Mouse (Mus musculus) megakaryocyte, embryonic 14.5 days (primary cell): Measurements from ENCODE around the gene St6gal1. TPM values are rescaled to one million over a fixed set of nuclear protein-coding genes. Genes with fewer than 3 reads are reported as not detected.
A peak's percentile ranks its signal among the peaks of the same experiment; 100 is the strongest.

Experiments
- H3K27me3 ChIP-seq: replicated peaks from 2 replicates; pipeline ENCODE3; 2012; ENCODE audit warnings: inconsistent platforms
- H3K36me3 ChIP-seq: replicated peaks from 2 replicates; pipeline ENCODE3; 2012; ENCODE audit warnings: low read length, inconsistent platforms, mixed read lengths
- H3K4me1 ChIP-seq: 2 replicates; pipeline ENCODE4 v1.6.1; 2012; ENCODE audit warnings: inconsistent platforms
- H3K4me3 ChIP-seq: replicated peaks from 2 replicates; pipeline ENCODE3; 2012; ENCODE audit warnings: moderate library complexity, mild to moderate bottlenecking, inconsistent platforms
- H3K9me3 ChIP-seq: 2 replicates; pipeline ENCODE4 v1.6.1; 2012; ENCODE audit warnings: inconsistent platforms
- FLI1 ChIP-seq: IDR thresholded peaks from 2 replicates; pipeline ENCODE4 v1.6.1; 2012; ENCODE audit warnings: low read length, inconsistent platforms, mixed read lengths
- GATA1 ChIP-seq: IDR thresholded peaks from 3 replicates; pipeline ENCODE4 v1.6.1; 2012; ENCODE audit warnings: mixed read lengths, low read length, inconsistent platforms, borderline replicate concordance
- polyA plus RNA-seq: library from polyadenylated mRNA; stranded (reverse); fragments of >175 nt; gene quantifications from 2 replicates; pipeline ENCODE4 v1.2.3, GENCODE M21; 2012; ENCODE audit warnings: low replicate concordance; ENCODE audit not compliant: insufficient read depth

St6gal1 gene
- polyA plus RNA-seq, 1 experiment: not detected

DNA sequence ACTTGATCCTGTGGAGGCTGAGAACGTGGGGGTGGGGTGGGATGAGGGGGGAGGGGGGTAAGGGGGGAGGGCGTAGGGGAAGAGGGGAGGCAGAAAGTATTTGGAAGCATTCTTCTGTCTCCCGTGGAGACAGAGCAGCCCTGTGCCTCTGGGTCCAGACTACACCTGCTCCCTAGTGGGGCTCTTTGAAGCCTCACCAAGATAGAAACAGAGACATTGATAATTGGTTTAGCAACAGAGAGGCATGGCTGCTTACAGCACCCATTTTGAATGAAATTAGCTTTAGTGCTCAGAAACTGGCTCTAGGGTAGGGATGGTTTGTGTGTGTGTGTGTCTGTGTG lies 46.3 kb downstream of the St6gal1 start:
- H3K9me3 ChIP-seq: no peaks in the 10 kb centered on the region
- peaks cover 80% of the 10 kb centered on the region for H3K27me3 ChIP-seq
- H3K4me3 ChIP-seq: no peak overlapping the region
- H3K36me3 ChIP-seq: no peaks in the 10 kb centered on the region
- no peak for TF ChIP-seq GATA1
- H3K4me1 ChIP-seq: peaks cover 33% of the 10 kb centered on the region

DNA sequence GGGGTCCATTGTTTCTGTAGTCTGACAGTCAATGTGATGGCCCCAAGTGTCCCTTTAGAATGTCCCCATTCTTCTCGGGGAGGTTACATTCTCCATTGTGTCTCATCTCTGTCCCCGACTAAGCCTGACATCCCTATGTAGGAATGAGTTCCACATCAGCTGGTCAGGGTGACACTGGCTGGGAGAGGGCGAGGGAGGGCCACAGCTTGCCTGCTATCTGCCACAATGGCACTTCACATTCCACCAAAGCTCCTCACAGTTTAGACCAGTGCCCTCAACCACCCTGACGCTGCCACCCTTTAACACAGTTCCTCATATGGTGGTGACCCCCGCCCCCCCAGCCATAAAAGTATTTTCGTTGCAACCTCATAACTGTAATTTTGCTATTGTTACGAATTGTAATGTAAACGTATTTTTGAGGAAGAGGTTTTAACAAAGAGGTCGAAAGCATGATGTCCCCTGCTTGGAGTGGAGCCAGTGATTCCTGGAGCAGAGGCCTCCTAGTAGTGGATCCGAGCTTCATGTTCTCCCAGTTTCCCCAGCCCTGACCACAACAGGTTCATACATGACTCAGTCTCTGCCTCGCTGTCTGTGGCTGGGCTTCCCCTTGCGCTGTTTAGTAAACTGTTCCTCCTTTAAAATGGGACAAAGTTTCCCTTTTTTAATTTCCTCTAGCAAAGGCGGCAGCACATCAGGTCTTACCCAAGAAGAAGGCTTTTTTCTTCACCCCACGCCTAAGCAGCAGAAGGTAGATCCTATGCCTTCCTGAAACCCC lies 47.4 kb downstream of the St6gal1 start:
- Histone ChIP-seq H3K4me3 (no peak overlapping the region), H3K9me3 (no peaks in the 10 kb centered on the region), H3K27me3 (peaks cover 71% of the 10 kb centered on the region), H3K36me3 (no peaks in the 10 kb centered on the region), H3K4me1 (peaks cover 33% of the 10 kb centered on the region)
- no peak for TF ChIP-seq FLI1
- no peak for TF ChIP-seq GATA1

DNA sequence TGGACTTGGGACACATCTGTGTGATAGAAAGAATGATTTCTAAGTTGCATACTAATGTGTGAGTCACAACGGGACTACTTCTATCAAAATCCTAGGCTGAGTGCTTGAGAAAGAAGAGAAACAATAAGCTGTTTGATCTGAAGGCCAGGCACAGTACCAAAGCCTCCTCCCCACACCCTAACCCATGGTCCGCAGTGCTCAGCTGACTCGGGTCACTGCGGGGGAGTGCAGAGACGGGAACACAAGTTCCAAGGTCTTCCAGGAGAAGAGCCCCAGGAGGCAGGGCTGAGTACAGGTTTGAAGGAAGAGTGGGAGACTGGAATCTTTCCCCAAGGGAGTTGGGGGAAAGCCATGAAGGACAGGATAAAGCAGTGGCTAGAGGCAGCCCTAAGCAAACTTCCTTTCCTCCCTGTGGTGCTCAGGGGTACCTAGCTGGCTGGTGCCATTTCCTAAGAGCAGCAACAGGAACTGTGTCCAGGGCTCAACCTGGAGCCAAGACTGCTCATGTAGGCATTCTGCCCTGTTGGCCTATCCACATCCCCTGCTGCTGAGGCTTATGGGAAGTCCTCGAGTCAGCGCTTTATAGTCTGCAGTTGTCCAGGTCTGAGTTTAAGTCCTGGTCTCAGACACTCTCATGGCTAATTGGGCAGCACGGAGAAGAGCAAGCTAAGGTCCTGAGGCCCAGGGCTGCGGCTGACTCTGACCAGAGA lies 48.1 kb downstream of the St6gal1 start:
- H3K27me3 ChIP-seq: peaks cover 67% of the 10 kb centered on the region
- no peak overlapping the region for H3K4me3 ChIP-seq
- H3K4me1 ChIP-seq: peaks cover 33% of the 10 kb centered on the region
- H3K9me3 ChIP-seq: no peaks in the 10 kb centered on the region
- no peak for TF ChIP-seq GATA1
- no peak for TF ChIP-seq FLI1
- H3K36me3 ChIP-seq: no peaks in the 10 kb centered on the region

DNA sequence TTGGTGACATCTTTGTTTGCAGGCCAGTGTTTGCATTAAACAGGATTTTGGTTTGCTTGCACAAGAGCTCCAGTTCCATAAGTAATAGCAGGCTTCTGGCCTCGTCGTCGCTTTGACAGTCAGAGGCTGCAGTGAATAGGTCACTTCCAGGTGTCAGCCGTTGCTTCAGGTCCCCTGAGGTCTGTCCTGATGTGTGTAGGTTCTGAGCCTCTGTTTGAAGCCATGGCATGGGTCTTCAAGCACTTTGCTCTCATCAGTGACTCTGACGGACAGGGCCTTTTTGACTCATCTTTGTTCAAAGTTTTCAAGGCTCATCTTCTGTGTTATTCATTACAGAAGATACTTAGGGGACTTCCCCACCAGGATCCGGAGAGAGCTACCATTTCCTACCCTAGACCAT lies 49.5 kb downstream of the St6gal1 start:
- TF ChIP-seq GATA1 (no peak), FLI1 (no peak)
- Histone ChIP-seq H3K4me3 (no peak overlapping the region), H3K4me1 (peaks cover 26% of the 10 kb centered on the region), H3K27me3 (peaks cover 58% of the 10 kb centered on the region), H3K36me3 (no peaks in the 10 kb centered on the region), H3K9me3 (no peaks in the 10 kb centered on the region)

DNA sequence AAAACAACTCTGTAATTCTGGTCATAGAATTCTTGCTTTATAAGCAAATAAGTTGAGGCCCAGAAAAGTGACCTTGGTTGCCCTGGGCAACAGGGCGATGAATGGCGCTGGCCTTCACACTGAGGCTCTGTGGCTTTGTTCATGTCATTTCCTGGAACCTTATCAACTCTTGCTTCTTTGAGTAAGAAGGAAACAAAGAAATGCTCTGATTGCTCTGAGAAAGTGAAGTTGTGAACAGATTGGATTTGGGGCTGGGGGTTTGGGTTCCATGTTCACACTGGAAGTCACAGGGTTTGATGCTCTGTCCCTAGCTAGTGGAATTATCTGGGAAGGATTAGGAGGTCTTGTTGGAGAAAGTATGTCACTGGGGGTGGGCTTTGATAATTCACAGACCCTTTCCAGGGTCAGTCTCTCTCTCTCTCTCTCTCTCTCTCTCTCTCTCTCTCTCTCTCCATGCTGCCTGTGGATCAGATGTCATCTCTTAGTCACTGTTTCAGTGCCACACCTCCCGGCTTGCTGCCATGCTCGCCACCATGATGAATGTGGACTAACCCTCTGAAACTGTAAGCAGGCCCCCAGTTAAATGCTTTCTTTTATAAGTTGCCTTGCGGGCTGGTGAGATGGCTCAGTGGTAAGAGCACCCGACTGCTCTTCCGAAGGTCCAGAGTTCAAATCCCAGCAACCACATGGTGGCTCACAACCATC lies 50.2 kb downstream of the St6gal1 start:
- H3K4me3 ChIP-seq: no peak overlapping the region
- H3K27me3 ChIP-seq: peaks cover 52% of the 10 kb centered on the region
- no peak for TF ChIP-seq FLI1
- no peak for TF ChIP-seq GATA1
- peaks cover 21% of the 10 kb centered on the region for H3K4me1 ChIP-seq
- no peaks in the 10 kb centered on the region for H3K36me3 ChIP-seq
- H3K9me3 ChIP-seq: no peaks in the 10 kb centered on the region

DNA sequence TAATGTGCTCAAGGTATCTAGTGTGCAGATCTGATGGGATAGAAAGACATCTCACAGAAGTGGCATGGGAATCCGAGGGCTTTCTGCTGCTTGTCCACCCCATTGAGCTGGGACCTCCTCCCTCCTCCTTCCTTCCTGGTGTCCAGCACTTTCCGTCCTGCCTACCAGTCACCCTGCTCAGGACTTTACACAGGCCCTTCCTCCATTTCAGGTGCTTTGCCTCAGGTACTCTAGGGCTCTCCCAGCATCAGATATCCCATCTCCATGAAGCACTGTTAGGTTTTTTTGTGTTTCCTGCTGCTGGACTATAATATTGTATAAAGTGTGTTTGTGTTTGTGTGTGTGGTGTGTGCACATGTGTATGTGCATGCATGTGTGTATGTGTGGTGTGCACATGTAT lies 51.1 kb downstream of the St6gal1 start:
- H3K9me3 ChIP-seq: no peaks in the 10 kb centered on the region
- TF ChIP-seq GATA1 (no peak), FLI1 (no peak)
- H3K4me1 ChIP-seq: peaks cover 21% of the 10 kb centered on the region
- H3K27me3 ChIP-seq: peaks cover 49% of the 10 kb centered on the region
- no peak overlapping the region for H3K4me3 ChIP-seq
- H3K36me3 ChIP-seq: no peaks in the 10 kb centered on the region

DNA sequence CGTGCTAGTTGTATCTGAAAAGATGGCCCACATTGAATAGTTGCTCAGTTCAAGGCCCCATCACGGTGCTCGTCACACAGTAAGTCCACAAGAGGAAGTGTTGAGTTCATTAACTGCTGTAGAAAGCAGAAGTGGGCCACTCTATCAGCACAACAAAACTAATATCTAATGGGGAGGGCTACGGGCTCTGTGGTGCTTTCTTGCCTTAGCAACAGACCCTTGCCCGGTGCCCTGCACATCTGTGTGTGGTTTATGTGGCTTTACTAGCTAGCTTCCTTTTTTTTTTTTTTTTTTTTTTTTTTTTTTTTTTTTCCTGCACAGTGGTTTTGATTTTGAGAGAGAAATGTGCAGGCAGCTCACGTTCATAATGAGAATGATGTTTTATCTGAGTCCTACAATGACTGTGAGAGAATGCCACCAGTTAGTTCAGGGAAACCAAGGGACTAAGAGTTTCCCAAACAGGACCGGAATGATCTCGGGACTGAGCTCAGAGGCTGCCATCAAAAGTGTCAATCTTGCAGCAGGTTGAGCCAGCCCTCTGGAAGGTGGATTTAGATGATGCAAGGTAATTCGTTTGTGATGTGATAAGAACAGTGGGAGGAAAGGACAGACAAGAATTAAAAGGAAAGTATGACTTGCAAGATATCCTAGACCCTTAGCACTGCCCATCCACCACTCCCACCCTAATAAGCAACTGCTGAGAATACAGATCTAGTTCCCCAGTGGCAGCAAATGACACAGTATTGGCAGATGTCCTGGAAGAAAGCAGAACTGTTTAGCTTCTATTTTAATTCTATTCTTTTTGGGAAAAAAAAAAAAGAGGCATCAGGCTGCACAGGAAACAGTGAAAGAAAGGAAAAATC lies 55.6 kb downstream of the St6gal1 start:
- TF ChIP-seq GATA1 (no peak), FLI1 (no peak)
- Histone ChIP-seq H3K9me3 (peaks cover 7% of the 10 kb centered on the region), H3K36me3 (no peaks in the 10 kb centered on the region), H3K4me1 (peaks cover 37% of the 10 kb centered on the region), H3K4me3 (peak overlapping the region; percentile 56), H3K27me3 (peaks cover 49% of the 10 kb centered on the region)

DNA sequence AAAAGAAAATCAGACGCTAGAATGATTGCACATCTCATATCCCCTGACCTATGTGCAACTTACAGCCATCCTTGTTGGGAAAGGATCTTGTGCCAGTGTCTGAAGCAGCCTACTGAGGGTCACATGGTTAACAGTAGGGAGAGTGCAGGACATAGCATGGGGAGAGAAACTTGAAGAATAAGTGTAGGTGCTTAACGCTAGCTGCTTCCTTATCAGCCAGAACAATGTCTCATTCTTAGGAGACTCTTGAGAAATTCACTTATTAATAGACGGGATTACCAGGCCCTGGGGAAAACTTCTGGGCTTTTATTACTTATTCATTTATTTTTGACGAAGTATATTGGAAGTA lies 56.2 kb downstream of the St6gal1 start:
- Histone ChIP-seq H3K4me1 (peaks cover 37% of the 10 kb centered on the region), H3K4me3 (no peak overlapping the region), H3K9me3 (peaks cover 7% of the 10 kb centered on the region), H3K27me3 (peaks cover 45% of the 10 kb centered on the region), H3K36me3 (no peaks in the 10 kb centered on the region)
- TF ChIP-seq GATA1 (no peak), FLI1 (no peak)

DNA sequence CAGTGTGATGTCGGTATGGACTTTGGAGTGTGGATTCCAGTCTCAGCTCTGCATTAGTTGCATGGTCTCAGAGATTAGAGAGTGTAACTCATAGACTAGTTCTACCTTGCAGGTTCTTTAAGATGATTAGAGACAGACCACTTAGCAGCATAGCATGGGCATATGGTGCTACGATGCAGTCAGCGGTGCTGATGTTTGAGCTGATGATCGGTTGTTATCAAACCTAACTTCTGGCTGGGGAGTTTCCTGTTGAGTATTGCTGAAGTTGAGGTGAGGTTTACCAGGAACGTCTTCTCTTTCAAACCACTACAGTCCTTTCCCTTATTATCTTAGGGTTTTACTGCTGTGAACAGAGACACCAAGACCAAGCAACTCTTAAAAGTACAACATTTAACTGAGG lies 57.7 kb downstream of the St6gal1 start:
- Histone ChIP-seq H3K9me3 (peaks cover 7% of the 10 kb centered on the region), H3K27me3 (peaks cover 46% of the 10 kb centered on the region), H3K4me3 (no peak overlapping the region), H3K4me1 (peaks cover 37% of the 10 kb centered on the region), H3K36me3 (no peaks in the 10 kb centered on the region)
- TF ChIP-seq GATA1 (no peak), FLI1 (no peak)
